Mouse (Mus musculus): ENCODE data around the gene Ssx9.
"Not testable (repeated sequence)": the region's sequence is repeated elsewhere in the genome, so short reads cannot be mapped to it uniquely, and the experiment has no call there.

Gene Ssx9

DNA sequence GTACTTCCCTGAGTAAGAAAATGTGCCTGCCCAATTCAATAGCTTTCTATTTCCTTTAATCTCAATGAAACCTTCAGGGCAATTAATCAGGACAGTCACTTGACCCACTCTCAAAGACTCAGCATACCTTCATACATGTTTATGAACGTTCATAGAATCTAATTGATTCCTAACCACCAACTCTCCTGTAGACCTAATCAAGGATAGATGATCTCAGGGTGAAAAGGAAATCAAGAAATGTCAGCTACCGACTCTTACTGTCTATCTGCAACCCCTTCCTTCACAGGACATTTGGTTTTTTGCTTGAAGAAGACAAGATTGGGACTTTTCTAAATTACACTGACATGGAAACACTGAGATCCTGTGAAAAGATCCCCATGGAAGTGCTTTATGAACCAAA lies at the start of gene Ssx9:
Gene Ssx9, plus strand, starts transcription at position 301 of the 400 bp plus-strand sequence.
- not testable (repeated sequence) for DNase-seq (ENCODE audit: low read depth in 1 of 2, low spot score in 2 of 2)

DNA sequence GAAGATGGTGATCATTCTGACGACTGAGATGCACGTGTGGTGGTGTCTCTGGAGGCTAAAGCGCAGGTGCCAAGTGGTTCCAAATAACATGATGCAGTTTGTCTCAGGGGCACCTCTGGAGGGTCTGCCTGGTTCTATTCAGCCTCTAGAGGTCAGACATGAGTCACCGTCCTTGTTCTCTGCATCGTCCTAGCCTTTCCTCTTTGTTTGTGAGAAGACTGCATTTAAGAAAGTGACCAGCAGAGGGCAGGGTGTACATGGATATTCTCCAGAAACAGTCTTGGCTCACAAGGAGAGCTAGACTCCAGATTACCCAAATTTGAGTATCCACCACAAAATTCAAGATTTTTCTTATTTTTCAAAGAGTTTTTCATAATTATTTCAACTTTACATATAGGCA lies 15.3 kb upstream of the Ssx9 start:
- DNase-seq (ENCODE audit: low read depth in 1 of 2, low spot score in 2 of 2), result no peak

DNA sequence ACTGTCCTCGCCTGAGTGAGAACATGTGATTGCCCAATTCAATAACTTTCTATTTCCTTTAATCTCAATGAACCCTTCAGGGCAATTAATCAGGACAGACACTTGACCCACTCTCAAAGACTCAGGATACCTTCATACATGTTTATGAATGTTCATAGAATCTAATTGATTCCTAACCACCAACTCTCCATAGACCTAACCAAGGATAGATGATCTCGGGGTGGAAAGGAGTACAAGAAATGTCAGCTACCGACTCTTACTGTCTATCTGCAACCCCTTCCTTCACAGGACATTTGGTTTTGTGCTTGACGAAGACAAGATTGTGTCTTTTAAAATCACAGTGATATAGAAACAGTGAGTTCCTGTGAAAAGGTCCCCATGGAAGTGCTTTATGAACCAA lies 55.2 kb downstream of the Ssx9 start, which contains the start of gene Ssxb5:
Gene Ssxb5, plus strand, starts transcription at position 301 of the 400 bp plus-strand sequence.
- DNase-seq (ENCODE audit: low read depth in 1 of 2, low spot score in 2 of 2), result not testable (repeated sequence)

Data from monocyte, adult 2 months (primary cell).